Mouse (Mus musculus) kidney, adult 18-20 months (tissue): Measurements from ENCODE around the gene Myo7a.

Experiments used
- DNase-seq: peaks from one replicate; pipeline ENCODE4 v3.0.0; 2021

Myo7a gene

GRCm38 (mm10) chr7:98142247-98142646 lies 22.9 kb upstream of the Myo7a start:
- DNase-seq, result no peak

GRCm38 (mm10) chr7:98141206-98141605 lies 21.9 kb upstream of the Myo7a start:
- peak; percentile 82 for DNase-seq

DNA sequence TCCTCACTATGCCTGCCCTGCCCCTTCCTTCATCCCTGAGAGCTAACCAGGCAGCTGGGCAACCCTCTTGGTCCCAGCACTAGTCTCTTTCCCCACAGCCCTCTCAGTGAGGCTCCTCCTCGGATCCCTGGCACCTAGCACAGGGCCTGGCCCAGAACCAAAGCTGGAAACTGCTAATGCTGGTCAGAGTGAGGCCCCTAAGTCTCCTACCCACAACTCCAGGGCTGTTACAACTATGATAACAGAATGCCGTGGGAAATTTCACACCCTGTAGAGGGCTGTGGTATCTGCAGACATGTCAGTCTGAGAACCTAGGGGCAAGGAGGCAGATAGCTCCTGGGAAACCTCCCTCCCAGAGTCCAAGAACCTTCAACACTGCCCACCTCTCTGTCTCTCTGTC lies 21.3 kb upstream of the Myo7a start:
- DNase-seq, result no peak

GRCm38 (mm10) chr7:98139216-98139615 lies 19.9 kb upstream of the Myo7a start:
- no peak for DNase-seq

GRCm38 (mm10) chr7:98137995-98138394 lies 18.7 kb upstream of the Myo7a start:
- DNase-seq, result no peak

DNA sequence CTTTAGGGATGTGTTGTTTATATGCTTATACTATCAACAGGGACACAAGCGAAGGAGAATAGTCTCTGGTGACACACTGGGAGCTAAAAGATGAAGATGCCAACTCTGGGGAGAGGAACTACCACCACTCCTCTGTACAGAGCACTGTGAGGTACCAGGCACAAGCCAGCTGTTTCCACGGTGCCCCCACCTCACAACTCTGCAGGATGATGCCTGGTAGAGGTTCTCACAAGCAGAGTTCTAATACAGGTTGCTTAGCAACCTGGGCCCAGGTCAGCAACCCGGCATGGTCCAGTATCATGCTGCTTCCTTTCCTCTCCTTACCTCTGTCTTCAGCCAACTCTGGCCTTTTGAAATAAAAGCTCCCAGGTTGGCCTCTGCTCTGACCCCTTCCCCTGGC lies 18.3 kb upstream of the Myo7a start:
- DNase-seq, result no peak

- no peak for DNase-seq
Measured at GRCm38 (mm10) chr7:98131751-98132150, 12.4 kb upstream of the Myo7a start.

DNA sequence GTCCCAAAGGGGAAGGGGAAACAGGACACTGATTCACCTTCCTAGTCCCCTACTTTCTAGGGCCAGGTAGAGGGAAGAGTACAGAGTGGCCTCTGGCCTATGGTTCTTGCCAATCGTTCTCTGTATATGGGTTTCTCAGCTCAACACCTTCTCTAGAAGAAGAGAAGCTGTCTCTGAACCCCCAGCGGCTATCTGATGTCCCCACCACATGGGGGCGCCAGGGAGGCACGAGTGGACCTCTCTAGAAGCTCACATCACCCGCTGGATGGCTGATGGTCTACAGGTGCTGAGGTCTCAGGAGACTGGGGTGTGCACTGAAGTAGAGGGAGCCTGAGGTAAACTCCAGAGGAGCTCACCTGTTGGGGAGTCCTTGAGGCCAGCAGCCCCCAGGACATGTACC lies 6.1 kb upstream of the Myo7a start:
- peak; percentile 59 for DNase-seq

DNA sequence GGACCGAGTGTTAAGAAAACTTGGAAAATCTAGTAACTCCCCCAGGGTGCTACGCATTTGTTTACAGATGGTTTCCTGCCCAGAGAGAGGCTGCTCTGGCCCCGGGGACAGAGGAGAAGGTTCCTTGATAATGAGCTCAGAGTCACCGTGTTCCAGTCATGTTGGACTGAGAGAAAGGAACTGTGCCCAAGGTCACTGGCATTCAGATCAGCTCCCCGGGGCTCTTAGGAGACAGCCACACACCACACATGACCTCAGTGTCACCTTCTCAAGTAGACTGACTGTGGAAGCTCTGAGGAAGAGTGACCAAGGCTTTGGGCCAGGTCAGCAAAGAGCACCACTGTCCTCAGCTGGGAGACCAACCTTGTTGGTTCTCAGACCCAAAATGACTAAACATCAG lies 5.4 kb upstream of the Myo7a start:
- DNase-seq, result no peak

- DNase-seq, result no peak
Measured at GRCm38 (mm10) chr7:98121673-98122072, 2.3 kb upstream of the Myo7a start.

- DNase-seq, result no peak
Measured at GRCm38 (mm10) chr7:98121241-98121640, 1.9 kb upstream of the Myo7a start.

- DNase-seq, result peak; percentile 83
Measured at GRCm38 (mm10) chr7:98120325-98120724, 1.0 kb upstream of the Myo7a start.

GRCm38 (mm10) chr7:98119961-98120232 lies 573 bp upstream of the Myo7a start:
- DNase-seq, result no peak

- DNase-seq, result peak; percentile 90
Measured at GRCm38 (mm10) chr7:98117012-98117660, 2.2 kb downstream of the Myo7a start.

GRCm38 (mm10) chr7:98114656-98115055 lies 4.7 kb downstream of the Myo7a start:
- DNase-seq, result no peak

DNA sequence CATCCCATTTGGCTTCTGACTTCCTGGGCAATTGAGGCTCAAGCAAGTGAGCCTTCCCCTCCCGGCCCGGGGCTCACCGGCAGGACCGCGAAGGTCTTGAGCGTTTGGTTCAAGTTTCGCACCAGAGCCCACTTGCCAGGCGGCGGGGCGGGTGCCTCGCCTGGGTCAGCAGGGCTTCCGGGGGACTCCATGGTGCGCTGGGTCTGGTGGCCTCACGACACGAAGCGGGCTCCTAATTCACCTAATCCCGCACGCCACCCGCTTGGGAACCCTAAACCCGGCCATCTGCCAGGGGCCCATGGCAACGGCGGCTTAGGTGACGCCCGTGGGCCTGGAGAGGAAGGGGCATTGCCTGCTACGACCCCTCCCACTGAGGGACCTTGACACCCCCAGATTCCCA lies 8.1 kb downstream of the Myo7a start:
- DNase-seq, result no peak

DNA sequence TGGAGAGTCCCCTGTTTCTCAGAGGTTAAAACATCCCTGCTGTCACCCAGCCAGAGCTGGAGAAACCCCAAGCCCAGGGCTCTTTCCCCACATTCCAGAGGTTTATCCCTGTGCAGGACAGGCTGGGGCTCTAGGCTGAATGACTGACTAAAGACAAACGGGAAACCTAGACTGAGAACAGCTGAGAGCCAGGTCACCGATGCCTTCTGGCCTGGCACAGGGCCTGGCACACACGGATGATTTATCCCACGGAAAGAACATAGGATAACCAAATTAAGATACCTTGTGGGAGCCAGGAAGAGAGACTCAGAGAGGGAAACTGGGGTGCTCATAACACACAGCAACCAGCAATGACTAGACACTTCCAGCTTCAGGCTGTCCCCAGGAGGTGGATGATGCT lies 9.6 kb downstream of the Myo7a start:
- DNase-seq, result no peak

DNA sequence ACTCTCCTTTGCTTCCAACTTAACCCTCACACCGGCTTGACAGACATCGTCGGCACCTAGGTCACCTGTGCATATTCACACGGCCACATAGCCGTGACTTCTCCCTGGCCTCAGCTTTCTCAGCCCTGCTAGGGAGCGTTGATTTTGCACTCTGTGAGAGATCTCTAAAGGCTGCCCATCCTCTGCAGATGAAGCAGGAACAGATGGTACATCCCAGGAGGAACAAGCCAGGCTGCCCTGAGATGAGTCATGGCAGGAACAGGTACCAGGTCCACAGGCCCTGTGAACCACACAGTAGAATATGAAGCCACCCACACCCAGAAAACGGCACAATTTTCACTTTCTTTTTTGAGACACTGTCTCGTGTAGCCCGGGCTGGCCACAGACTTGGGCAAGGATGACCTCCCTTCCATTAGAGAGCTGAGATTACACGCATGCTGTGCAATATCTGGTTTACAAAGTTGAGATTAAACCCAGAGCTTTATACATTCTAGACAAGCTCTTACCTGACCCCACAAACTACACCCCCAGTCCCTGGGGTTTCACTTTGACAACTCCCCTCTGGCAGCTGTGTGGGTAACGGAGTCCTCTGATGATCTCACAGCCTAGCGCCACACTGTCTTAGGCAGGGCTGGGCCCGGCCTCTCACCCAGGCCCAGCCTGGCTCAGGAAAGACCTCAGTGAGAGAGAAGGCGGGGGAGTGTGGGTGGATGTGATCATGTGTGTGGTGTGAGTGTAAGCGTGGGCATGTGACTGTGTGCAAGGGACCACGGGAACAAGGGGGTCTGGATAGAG lies 10.5 kb downstream of the Myo7a start:
- no peak for DNase-seq

GRCm38 (mm10) chr7:98106272-98106671 lies 13.1 kb downstream of the Myo7a start:
- peak; percentile 24 for DNase-seq

DNA sequence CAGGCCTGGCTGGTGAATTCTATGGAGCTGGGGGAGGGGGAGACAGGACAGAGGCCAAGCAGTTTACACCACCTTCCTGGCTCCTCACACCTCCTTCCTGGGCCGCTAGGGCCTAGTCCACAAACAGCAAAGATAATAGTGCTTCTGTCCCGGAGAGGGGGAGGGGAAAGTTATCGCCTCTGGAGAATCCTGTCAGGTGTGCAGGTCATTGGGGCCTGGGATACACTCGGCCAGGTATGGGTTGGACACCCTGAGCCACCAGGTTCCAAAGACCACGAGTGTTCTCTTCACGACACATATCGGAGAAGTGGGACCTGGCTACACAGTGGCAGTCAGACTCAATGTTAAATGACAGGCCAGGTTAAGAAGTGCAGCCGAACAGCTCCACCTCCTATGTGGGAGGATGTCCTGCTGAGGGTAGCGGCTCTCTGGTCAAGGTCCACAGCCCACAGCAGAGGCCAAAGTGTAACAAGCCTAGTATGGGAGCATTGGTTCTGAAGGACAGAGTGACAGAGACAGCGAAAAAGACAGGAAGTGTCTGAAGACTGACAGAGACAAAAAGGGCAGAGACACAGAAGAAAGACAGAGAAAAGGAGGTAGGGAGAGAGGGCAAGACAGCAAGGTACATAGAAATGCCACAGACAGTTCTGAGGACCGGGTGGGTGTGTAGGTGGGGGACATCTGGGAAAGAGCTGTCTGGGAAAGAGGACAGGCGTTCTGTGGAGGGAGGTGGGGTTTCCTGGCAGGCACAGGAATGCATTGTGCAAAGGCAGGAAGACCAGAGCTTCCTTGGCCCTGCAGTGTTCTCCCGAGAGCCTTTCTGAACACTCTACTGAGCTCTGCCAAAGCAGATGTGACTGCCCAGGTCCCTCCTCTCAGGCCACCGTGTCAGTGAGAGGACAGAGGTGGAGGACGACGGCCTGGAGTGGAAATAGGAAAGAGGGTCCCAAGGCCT lies 14.6 kb downstream of the Myo7a start:
- DNase-seq, result peak; percentile 69

DNA sequence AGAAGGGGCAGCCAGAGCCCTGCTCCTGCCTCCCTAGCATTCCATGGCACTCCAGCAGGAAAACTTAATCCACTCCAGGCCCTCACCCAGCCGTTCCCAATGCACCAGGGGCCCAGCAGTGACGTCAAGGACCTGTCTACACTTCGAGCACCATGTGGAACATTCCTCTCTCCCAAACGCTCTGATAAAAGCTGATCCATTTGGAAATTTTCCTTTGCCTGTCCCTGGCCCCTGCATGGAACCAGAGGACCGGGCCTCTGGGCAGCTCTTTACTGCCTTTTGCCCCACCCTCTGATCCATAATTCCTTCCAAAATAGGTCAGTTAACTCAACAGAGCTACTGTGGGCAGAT lies 15.4 kb downstream of the Myo7a start:
- DNase-seq, result peak; percentile 12

GRCm38 (mm10) chr7:98103002-98103941 lies 16.1 kb downstream of the Myo7a start:
- DNase-seq, result peak; percentile 87

- DNase-seq, result no peak
Measured at GRCm38 (mm10) chr7:98102488-98102887, 16.8 kb downstream of the Myo7a start.
